Mouse (Mus musculus) midbrain, embryonic 16.5 days (tissue): ENCODE results near the gene Coro1c. TPM values are rescaled to one million over a fixed set of nuclear protein-coding genes. Genes with fewer than 3 reads are reported as not detected.

Source experiments
- ATAC-seq: fragments of 200-750 bp; cut with Nextera tagmentation; 2 replicates; pipeline ENCODE4 v1.8.0; 2017; ENCODE audit warnings: moderate TSS enrichment
- H3K27ac ChIP-seq: fragments of 300-500 bp; sonication (generic); 2 replicates; pipeline ENCODE4 v1.5.1; 2014; ENCODE audit warnings: mild to moderate bottlenecking, low read length, mixed read lengths
- H3K27me3 ChIP-seq: fragments of 300-500 bp; sonication (generic); 2 replicates; pipeline ENCODE4 v1.6.1; 2014; ENCODE audit warnings: low read depth, low read length, mixed read lengths; ENCODE audit not compliant: control insufficient read depth, insufficient read depth
- H3K36me3 ChIP-seq: fragments of 300-500 bp; sonication (generic); 2 replicates; pipeline ENCODE4 v1.6.1; 2014; ENCODE audit warnings: mild to moderate bottlenecking, low read length, moderate library complexity, mixed read lengths; ENCODE audit not compliant: control insufficient read depth, insufficient read depth
- H3K4me1 ChIP-seq: fragments of 300-500 bp; sonication (generic); 2 replicates; pipeline ENCODE4 v1.6.1; 2014; ENCODE audit warnings: mild to moderate bottlenecking, low read length, mixed read lengths; ENCODE audit not compliant: control insufficient read depth, insufficient read depth
- H3K4me2 ChIP-seq: fragments of 300-500 bp; sonication (generic); 2 replicates; pipeline ENCODE4 v1.6.1; 2014; ENCODE audit warnings: mild to moderate bottlenecking, low read length, mixed read lengths
- H3K4me3 ChIP-seq: fragments of 300-500 bp; sonication (generic); 2 replicates; pipeline ENCODE4 v1.5.1; 2014; ENCODE audit warnings: low read depth, mild to moderate bottlenecking, low read length, moderate library complexity, mixed read lengths
- H3K9ac ChIP-seq: fragments of 300-500 bp; sonication (generic); 2 replicates; pipeline ENCODE4 v1.6.1; 2014; ENCODE audit warnings: low read depth, low read length, mixed read lengths
- H3K9me3 ChIP-seq: fragments of 300-500 bp; sonication (generic); replicated peaks from 2 replicates; pipeline ENCODE4 v1.6.1; 2014; ENCODE audit warnings: mild to moderate bottlenecking, low read length, mixed read lengths; ENCODE audit not compliant: control insufficient read depth, poor library complexity, severe bottlenecking
- WGBS: fragments of 180-500 bp; shearing (Covaris S2); extraction: QIAGEN DNeasy Blood & Tissue Kit; methylation state at CpG from one replicate; pipeline ENCODE4 v1.1.7; 2014; 5-methylcytosine and 5-hydroxymethylcytosine counted together
- polyA plus RNA-seq: library from polyadenylated mRNA; unstranded; fragments of >200 nt; fragmentation: Nextera tagmentation; extraction: Ambion mirVana; gene quantifications from 2 replicates; pipeline ENCODE4 v1.2.1, GENCODE M21; 2015

Gene Coro1c
- polyA plus RNA-seq, 1 experiment from 2014 or later, result 209 TPM

- Histone ChIP-seq H3K36me3 (no peaks in the 10 kb centered on the region), H3K9ac (no peak overlapping the region), H3K4me3 (no peak overlapping the region), H3K9me3 (no peaks in the 10 kb centered on the region), H3K4me1 (peaks cover 16% of the 10 kb centered on the region), H3K27me3 (no peaks in the 10 kb centered on the region), H3K27ac (no peak overlapping the region), H3K4me2 (no peak overlapping the region)
- WGBS, result 65% methylated on average over 6 of the region's 6 CpGs
- ATAC-seq, result no peak
Measured at GRCm38 (mm10) chr5:113910705-113911104, 2.1 kb upstream of the Coro1c start.

- ATAC-seq, result no peak
- no peak overlapping the region for H3K4me2 ChIP-seq
- 31% methylated on average over 10 of the region's 10 CpGs for WGBS
Measured at GRCm38 (mm10) chr5:113910065-113910701, 1.6 kb upstream of the Coro1c start.

GRCm38 (mm10) chr5:113907786-113908567 is 581 bp downstream of the Coro1c start:
- H3K9ac ChIP-seq, result peak overlapping the region; percentile 97
- peaks cover 42% of the 10 kb centered on the region for H3K4me1 ChIP-seq
- no peaks in the 10 kb centered on the region for H3K9me3 ChIP-seq
- no peaks in the 10 kb centered on the region for H3K36me3 ChIP-seq
- peak; percentile 74 for ATAC-seq
- H3K27me3 ChIP-seq, result no peaks in the 10 kb centered on the region
- under 1% methylated on average over 67 of the region's 69 CpGs for WGBS
- peak overlapping the region; percentile 67 for H3K4me3 ChIP-seq
- peak overlapping the region; percentile 88 for H3K27ac ChIP-seq
- H3K4me2 ChIP-seq, result peak overlapping the region; percentile 90

More at GRCm38 (mm10) chr5:113910065-113910701, 1.6 kb upstream of the Coro1c start:
- Histone ChIP-seq H3K36me3 (no peaks in the 10 kb centered on the region), H3K4me1 (peaks cover 21% of the 10 kb centered on the region), H3K27me3 (no peaks in the 10 kb centered on the region), H3K27ac (no peak overlapping the region), H3K4me3 (no peak overlapping the region), H3K9ac (no peak overlapping the region), H3K9me3 (no peaks in the 10 kb centered on the region)

- ATAC-seq, result no peak
- Histone ChIP-seq H3K9me3 (no peaks in the 10 kb centered on the region), H3K27ac (peak overlapping the region; percentile 88), H3K4me3 (peak overlapping the region; percentile 67), H3K27me3 (no peaks in the 10 kb centered on the region), H3K4me2 (peak overlapping the region; percentile 90), H3K36me3 (no peaks in the 10 kb centered on the region), H3K4me1 (peaks cover 44% of the 10 kb centered on the region), H3K9ac (peak overlapping the region; percentile 97)
- WGBS, result 13% methylated on average over 17 of the region's 17 CpGs
Measured at GRCm38 (mm10) chr5:113906958-113907735, 1.4 kb downstream of the Coro1c start.

GRCm38 (mm10) chr5:113904987-113905386 is 3.6 kb downstream of the Coro1c start:
- Histone ChIP-seq H3K9me3 (no peaks in the 10 kb centered on the region), H3K4me1 (peaks cover 56% of the 10 kb centered on the region), H3K27ac (no peak overlapping the region), H3K4me3 (no peak overlapping the region), H3K4me2 (peak overlapping the region; percentile 90), H3K9ac (peak overlapping the region; percentile 10; the same call in 1 of the 2 replicates), H3K27me3 (no peaks in the 10 kb centered on the region), H3K36me3 (no peaks in the 10 kb centered on the region)
- no peak for ATAC-seq
- WGBS, result 35% methylated on average over 4 of the region's 4 CpGs

- Histone ChIP-seq H3K4me3 (no peak overlapping the region), H3K9me3 (no peaks in the 10 kb centered on the region), H3K36me3 (no peaks in the 10 kb centered on the region), H3K4me2 (no peak overlapping the region), H3K9ac (no peak overlapping the region), H3K27me3 (no peaks in the 10 kb centered on the region), H3K4me1 (peaks cover 56% of the 10 kb centered on the region), H3K27ac (no peak overlapping the region)
- 73% methylated on average over 5 of the region's 5 CpGs for WGBS
- no peak for ATAC-seq
Measured at GRCm38 (mm10) chr5:113902983-113903382, 5.6 kb downstream of the Coro1c start.

GRCm38 (mm10) chr5:113902017-113902416 is 6.5 kb downstream of the Coro1c start:
- Histone ChIP-seq H3K27ac (no peak overlapping the region), H3K36me3 (no peaks in the 10 kb centered on the region), H3K4me2 (no peak overlapping the region), H3K4me3 (no peak overlapping the region), H3K4me1 (peaks cover 53% of the 10 kb centered on the region), H3K9me3 (no peaks in the 10 kb centered on the region), H3K27me3 (no peaks in the 10 kb centered on the region), H3K9ac (no peak overlapping the region)
- 70% methylated on average over 6 of the region's 6 CpGs for WGBS
- no peak for ATAC-seq

GRCm38 (mm10) chr5:113901074-113901571 is 7.4 kb downstream of the Coro1c start:
- no peak overlapping the region for H3K27ac ChIP-seq
- no peaks in the 10 kb centered on the region for H3K9me3 ChIP-seq
- ATAC-seq, result no peak
- H3K4me3 ChIP-seq, result no peak overlapping the region
- H3K27me3 ChIP-seq, result no peaks in the 10 kb centered on the region
- H3K36me3 ChIP-seq, result no peaks in the 10 kb centered on the region
- H3K4me2 ChIP-seq, result no peak overlapping the region
- WGBS, result 32% methylated on average over 8 of the region's 8 CpGs
- H3K9ac ChIP-seq, result no peak overlapping the region
- peaks cover 44% of the 10 kb centered on the region for H3K4me1 ChIP-seq
